Mouse (Mus musculus) midbrain, postnatal 0 days (tissue): ENCODE results near the gene Crispld2. TPM values are rescaled to one million over a fixed set of nuclear protein-coding genes. Genes with fewer than 3 reads are reported as not detected.

Source experiments
- ATAC-seq: fragments of 200-750 bp; cut with Nextera tagmentation; 2 replicates; pipeline ENCODE4 v1.8.0; 2017; ENCODE audit warnings: moderate number of reproducible peaks, mild to moderate bottlenecking, moderate TSS enrichment, moderate library complexity; ENCODE audit not compliant: low FRiP score
- DNase-seq: peaks from one replicate; pipeline ENCODE4 v3.0.0-alpha.2; 2015; ENCODE audit warnings: low spot score
- H3K27ac ChIP-seq: fragments of 300-500 bp; sonication (generic); 2 replicates; pipeline ENCODE4 v1.5.1; 2014; ENCODE audit warnings: low read depth, mild to moderate bottlenecking, low read length, mixed read lengths
- H3K27me3 ChIP-seq: fragments of 300-500 bp; sonication (generic); 2 replicates; pipeline ENCODE4 v1.6.1; 2014; ENCODE audit warnings: low read length, control low read depth, mixed read lengths; ENCODE audit not compliant: insufficient read depth
- H3K36me3 ChIP-seq: fragments of 300-500 bp; sonication (generic); 2 replicates; pipeline ENCODE4 v1.6.1; 2014; ENCODE audit warnings: low read length, control low read depth, mixed read lengths; ENCODE audit not compliant: insufficient read depth
- H3K4me1 ChIP-seq: fragments of 300-500 bp; sonication (generic); 2 replicates; pipeline ENCODE4 v1.6.1; 2014; ENCODE audit warnings: mild to moderate bottlenecking, control low read depth, antibody characterized with exemption, low read length, mixed read lengths; ENCODE audit not compliant: insufficient read depth
- H3K4me2 ChIP-seq: fragments of 300-500 bp; sonication (generic); 2 replicates; pipeline ENCODE4 v1.6.1; 2014; ENCODE audit warnings: low read depth, mild to moderate bottlenecking, low read length, mixed read lengths; ENCODE audit not compliant: poor library complexity, severe bottlenecking
- H3K4me3 ChIP-seq: fragments of 300-500 bp; sonication (generic); 2 replicates; pipeline ENCODE4 v1.5.1; 2014; ENCODE audit warnings: low read depth, mild to moderate bottlenecking, low read length, moderate library complexity
- H3K9ac ChIP-seq: fragments of 300-500 bp; sonication (generic); replicated peaks from 2 replicates; pipeline ENCODE4 v1.6.1; 2014; ENCODE audit warnings: mild to moderate bottlenecking, low read length, moderate library complexity, mixed read lengths; ENCODE audit not compliant: poor library complexity, severe bottlenecking
- H3K9me3 ChIP-seq: fragments of 300-500 bp; sonication (generic); 2 replicates; pipeline ENCODE4 v1.6.1; 2016; ENCODE audit warnings: low read length, control low read depth
- CTCF ChIP-seq: IDR thresholded peaks from 2 replicates; pipeline ENCODE4 v1.5.1; 2016; ENCODE audit warnings: antibody characterized with exemption, mild to moderate bottlenecking
- WGBS: fragments of 180-500 bp; shearing (Covaris S2); extraction: QIAGEN DNeasy Blood & Tissue Kit; methylation state at CpG from one replicate; pipeline ENCODE4 v1.1.7; 2014; 5-methylcytosine and 5-hydroxymethylcytosine counted together
- polyA plus RNA-seq: library from polyadenylated mRNA; unstranded; fragments of >200 nt; fragmentation: Nextera tagmentation; extraction: Ambion mirVana; gene quantifications from 2 replicates; pipeline ENCODE4 v1.2.1, GENCODE M21; 2015
- total RNA-seq: library from RNA; depleted of rRNA; stranded (reverse); fragments of >200 nt; gene quantifications from 2 replicates; pipeline ENCODE4 v1.2.3, GENCODE M21; 2014

Gene Crispld2
- total and polyA plus RNA-seq, 2 experiments from 2014 or later = 4.1 to 5.3 TPM

- ATAC-seq = no peak
- Histone ChIP-seq H3K4me2 (no peak overlapping the region), H3K27ac (no peak overlapping the region), H3K4me1 (no peaks in the 10 kb centered on the region), H3K4me3 (no peak overlapping the region), H3K27me3 (no peaks in the 10 kb centered on the region), H3K36me3 (no peaks in the 10 kb centered on the region), H3K9me3 (no peaks in the 10 kb centered on the region), H3K9ac (no peak overlapping the region)
- 88% methylated on average over 4 of the region's 4 CpGs for WGBS
- no peak for TF ChIP-seq CTCF
- no peak for DNase-seq
Observed at GRCm38 (mm10) chr8:120051908-120052307, 59.7 kb downstream of the Crispld2 start.

GRCm38 (mm10) chr8:120052318-120052717 is 60.1 kb downstream of the Crispld2 start:
- Histone ChIP-seq H3K4me2 (no peak overlapping the region), H3K36me3 (no peaks in the 10 kb centered on the region), H3K27me3 (no peaks in the 10 kb centered on the region), H3K9me3 (no peaks in the 10 kb centered on the region), H3K4me3 (no peak overlapping the region), H3K27ac (no peak overlapping the region), H3K9ac (no peak overlapping the region), H3K4me1 (no peaks in the 10 kb centered on the region)
- WGBS = 88% methylated on average over 8 of the region's 8 CpGs
- DNase-seq = no peak
- TF ChIP-seq CTCF = no peak
- ATAC-seq = no peak

GRCm38 (mm10) chr8:120054833-120055232 is 62.6 kb downstream of the Crispld2 start:
- H3K27ac ChIP-seq = no peak overlapping the region
- H3K4me3 ChIP-seq = no peak overlapping the region
- H3K4me1 ChIP-seq = no peaks in the 10 kb centered on the region
- H3K27me3 ChIP-seq = no peaks in the 10 kb centered on the region
- H3K9ac ChIP-seq = no peak overlapping the region
- H3K4me2 ChIP-seq = no peak overlapping the region
- no peaks in the 10 kb centered on the region for H3K36me3 ChIP-seq
- ATAC-seq (no peak), DNase-seq (no peak)
- 81% methylated on average over 3 of the region's 3 CpGs for WGBS
- no peaks in the 10 kb centered on the region for H3K9me3 ChIP-seq
- no peak for TF ChIP-seq CTCF

- H3K4me1 ChIP-seq = no peaks in the 10 kb centered on the region
- DNase-seq (no peak), ATAC-seq (no peak)
- no peak for TF ChIP-seq CTCF
- H3K36me3 ChIP-seq = no peaks in the 10 kb centered on the region
- no peak overlapping the region for H3K27ac ChIP-seq
- no peak overlapping the region for H3K4me3 ChIP-seq
- H3K27me3 ChIP-seq = no peaks in the 10 kb centered on the region
- H3K4me2 ChIP-seq = no peak overlapping the region
- no peaks in the 10 kb centered on the region for H3K9me3 ChIP-seq
- 65% methylated on average over 2 of the region's 2 CpGs for WGBS
- no peak overlapping the region for H3K9ac ChIP-seq
Observed at GRCm38 (mm10) chr8:120057078-120057477, 64.8 kb downstream of the Crispld2 start.

GRCm38 (mm10) chr8:120062742-120063141 is 70.5 kb downstream of the Crispld2 start:
- DNase-seq (no peak), ATAC-seq (no peak)
- no peak overlapping the region for H3K9ac ChIP-seq
- no peak overlapping the region for H3K4me3 ChIP-seq
- WGBS = 90% methylated on average over 14 of the region's 14 CpGs
- no peak overlapping the region for H3K4me2 ChIP-seq
- H3K4me1 ChIP-seq = no peaks in the 10 kb centered on the region
- H3K36me3 ChIP-seq = no peaks in the 10 kb centered on the region
- no peaks in the 10 kb centered on the region for H3K27me3 ChIP-seq
- no peaks in the 10 kb centered on the region for H3K9me3 ChIP-seq
- no peak for TF ChIP-seq CTCF
- H3K27ac ChIP-seq = no peak overlapping the region

GRCm38 (mm10) chr8:120063326-120063725 is 71.1 kb downstream of the Crispld2 start:
- Histone ChIP-seq H3K4me2 (no peak overlapping the region), H3K9me3 (no peaks in the 10 kb centered on the region), H3K4me3 (no peak overlapping the region), H3K36me3 (no peaks in the 10 kb centered on the region), H3K27me3 (no peaks in the 10 kb centered on the region), H3K27ac (no peak overlapping the region), H3K4me1 (no peaks in the 10 kb centered on the region), H3K9ac (no peak overlapping the region)
- no peak for TF ChIP-seq CTCF
- no peak for DNase-seq
- WGBS = 92% methylated on average over 3 of the region's 3 CpGs
- no peak for ATAC-seq
